Mouse (Mus musculus) cerebral cortex, adult 2 months (tissue): Measurements from ENCODE around the gene Zcrb1.

ENCODE experiments used
- WGBS: fragments of 180-500 bp; shearing (Covaris S2); methylation state at CpG from one replicate; pipeline ENCODE4 v1.1.7; 2018; 5-methylcytosine and 5-hydroxymethylcytosine counted together

Gene Zcrb1

GRCm38 (mm10) chr15:93397826-93398698 lies at the start of gene Zcrb1, which contains the start of gene Pphln1:
Gene Zcrb1 (minus strand): TSS chr15:93398334.
Gene Pphln1 (plus strand): TSS chr15:93398350.
- WGBS = under 1% methylated on average over 100 of the region's 100 CpGs

- 89% methylated on average over 6 of the region's 6 CpGs for WGBS
Measured at GRCm38 (mm10) chr15:93443676-93444075, 45.5 kb upstream of the Zcrb1 start.

GRCm38 (mm10) chr15:93442271-93442670 lies 44.1 kb upstream of the Zcrb1 start:
- 92% methylated on average over 4 of the region's 4 CpGs for WGBS

GRCm38 (mm10) chr15:93438663-93439062 lies 40.5 kb upstream of the Zcrb1 start:
- WGBS = 34% methylated on average over 5 of the region's 5 CpGs

- 94% methylated on average over 12 of the region's 12 CpGs for WGBS
Measured at GRCm38 (mm10) chr15:93435998-93436397, 37.9 kb upstream of the Zcrb1 start.

GRCm38 (mm10) chr15:93433811-93434210 lies 35.7 kb upstream of the Zcrb1 start:
- 62% methylated on average over 11 of the region's 11 CpGs for WGBS

- 97% methylated on average over 1 of the region's 1 CpGs for WGBS
Measured at GRCm38 (mm10) chr15:93422537-93422936, 24.4 kb upstream of the Zcrb1 start.

GRCm38 (mm10) chr15:93420596-93420995 lies 22.5 kb upstream of the Zcrb1 start:
- WGBS = 83% methylated on average over 7 of the region's 7 CpGs

GRCm38 (mm10) chr15:93416300-93416699 lies 18.2 kb upstream of the Zcrb1 start:
- WGBS = 81% methylated on average over 6 of the region's 6 CpGs

- WGBS = 67% methylated on average over 9 of the region's 9 CpGs
Measured at GRCm38 (mm10) chr15:93414456-93414855, 16.3 kb upstream of the Zcrb1 start.

- 96% methylated on average over 3 of the region's 3 CpGs for WGBS
Measured at GRCm38 (mm10) chr15:93412445-93412844, 14.3 kb upstream of the Zcrb1 start.

- 96% methylated on average over 5 of the region's 5 CpGs for WGBS
Measured at GRCm38 (mm10) chr15:93406492-93406891, 8.4 kb upstream of the Zcrb1 start.

- 91% methylated on average over 7 of the region's 7 CpGs for WGBS
Measured at GRCm38 (mm10) chr15:93405446-93405986, 7.4 kb upstream of the Zcrb1 start.

GRCm38 (mm10) chr15:93402730-93403129 lies 4.6 kb upstream of the Zcrb1 start:
- 89% methylated on average over 2 of the region's 2 CpGs for WGBS

- 75% methylated on average over 4 of the region's 4 CpGs for WGBS
Measured at GRCm38 (mm10) chr15:93401446-93401845, 3.3 kb upstream of the Zcrb1 start.

GRCm38 (mm10) chr15:93398699-93399540 lies 786 bp upstream of the Zcrb1 start:
- WGBS = 6% methylated on average over 36 of the region's 36 CpGs

GRCm38 (mm10) chr15:93397269-93397668 lies 865 bp downstream of the Zcrb1 start:
- 3% methylated on average over 11 of the region's 11 CpGs for WGBS

- WGBS = 79% methylated on average over 5 of the region's 5 CpGs
Measured at GRCm38 (mm10) chr15:93381337-93381736, 16.8 kb downstream of the Zcrb1 start.

- 81% methylated on average over 3 of the region's 3 CpGs for WGBS
Measured at GRCm38 (mm10) chr15:93379177-93379576, 19.0 kb downstream of the Zcrb1 start.

GRCm38 (mm10) chr15:93375696-93376095 lies 22.4 kb downstream of the Zcrb1 start:
- WGBS = 90% methylated on average over 5 of the region's 5 CpGs

GRCm38 (mm10) chr15:93371838-93372237 lies 26.3 kb downstream of the Zcrb1 start:
- 89% methylated on average over 2 of the region's 2 CpGs for WGBS

- 67% methylated on average over 9 of the region's 9 CpGs for WGBS
Measured at GRCm38 (mm10) chr15:93368558-93368957, 29.6 kb downstream of the Zcrb1 start.
